Mouse (Mus musculus): ENCODE results near the gene Kif21b. TPM values are rescaled to one million over a fixed set of nuclear protein-coding genes. Genes with fewer than 3 reads are reported as not detected.

Kif21b gene
- polyA plus RNA-seq, 1 experiment from 2014 or later: 0.85 TPM

DNA sequence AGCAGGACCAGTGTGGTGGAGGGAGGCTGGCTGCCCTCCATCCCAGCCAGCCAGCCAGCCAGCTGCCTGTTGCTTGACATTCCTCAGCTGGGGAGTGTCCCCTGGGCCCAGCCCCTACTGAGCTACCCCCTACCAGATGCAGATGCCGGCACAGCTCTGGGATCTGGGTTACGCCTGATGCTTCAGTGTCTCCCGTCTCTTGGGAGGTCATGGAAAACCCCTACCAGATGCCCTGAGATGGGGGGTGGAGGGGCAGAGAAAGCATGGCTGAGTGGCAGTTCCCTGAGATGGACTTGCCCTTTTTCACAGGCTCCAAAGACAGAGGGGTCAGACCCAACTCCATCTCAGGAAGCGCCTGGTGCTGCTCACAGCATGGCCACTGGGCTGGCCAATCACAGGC is 5.4 kb downstream of the Kif21b start:
- Histone ChIP-seq H3K36me3 (ENCODE audit: insufficient read depth, low read length) (no peaks in the 10 kb centered on the region), H3K9me3 (ENCODE audit: low read length) (no peaks in the 10 kb centered on the region), H3K4me1 (ENCODE audit: insufficient read depth, low read depth, low read length) (peaks cover 29% of the 10 kb centered on the region; the same call in 1 of the 2 replicates), H3K4me3 (ENCODE audit: low read depth, low read length) (no peak overlapping the region), H3K4me2 (replicated peaks; ENCODE audit: low read depth, low read length) (no peak overlapping the region), H3K27me3 (replicated peaks; ENCODE audit: insufficient read depth, low read length) (peaks cover 7% of the 10 kb centered on the region; the same call in 1 of the 2 replicates), H3K27ac (ENCODE audit: low read length) (no peak overlapping the region), H3K9ac (replicated peaks; ENCODE audit: low read depth) (no peak overlapping the region)
- ATAC-seq: peak; percentile 37; the same call in 1 of the 2 replicates
- no peak for TF ChIP-seq CTCF (IDR thresholded peaks at IDR 0.05)
- TF ChIP-seq EP300 (IDR thresholded peaks at IDR 0.05): no peak
- 48% methylated on average over 4 of the region's 4 CpGs for WGBS
- DNase-seq (ENCODE audit: low spot score): no peak

DNA sequence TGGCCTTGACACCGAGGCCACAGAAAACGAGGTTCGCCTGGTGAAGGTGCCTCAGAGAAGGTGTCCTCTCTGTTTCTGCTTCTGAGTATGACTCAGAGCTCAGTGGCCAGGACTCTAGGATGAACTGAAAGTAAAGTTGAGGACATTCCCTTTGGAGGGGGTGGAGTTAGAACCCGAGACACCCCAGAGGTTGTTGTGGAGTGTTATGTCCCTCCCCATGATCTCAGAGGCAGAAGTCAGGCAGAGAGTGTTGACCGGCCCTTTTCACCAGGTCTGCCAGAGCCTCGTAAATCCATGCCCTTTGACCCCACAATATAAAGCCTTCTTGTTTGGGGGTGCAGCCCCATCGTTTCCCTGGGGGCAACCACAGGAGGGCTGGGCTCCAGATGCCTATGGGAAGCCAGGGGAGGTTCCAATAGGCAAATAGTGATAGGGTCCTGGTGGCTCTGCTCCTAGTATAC is 5.9 kb downstream of the Kif21b start:
- DNase-seq (ENCODE audit: low spot score) (peak; percentile 49), ATAC-seq (no peak)
- 35% methylated on average over 7 of the region's 7 CpGs for WGBS
- Histone ChIP-seq H3K36me3 (ENCODE audit: insufficient read depth, low read length) (no peaks in the 10 kb centered on the region), H3K9me3 (ENCODE audit: low read length) (no peaks in the 10 kb centered on the region), H3K4me1 (ENCODE audit: insufficient read depth, low read depth, low read length) (peaks cover 29% of the 10 kb centered on the region; the same call in 1 of the 2 replicates), H3K27ac (ENCODE audit: low read length) (no peak overlapping the region), H3K27me3 (replicated peaks; ENCODE audit: insufficient read depth, low read length) (peaks cover 7% of the 10 kb centered on the region; the same call in 1 of the 2 replicates), H3K4me3 (ENCODE audit: low read depth, low read length) (no peak overlapping the region), H3K9ac (replicated peaks; ENCODE audit: low read depth) (no peak overlapping the region), H3K4me2 (replicated peaks; ENCODE audit: low read depth, low read length) (no peak overlapping the region)
- TF ChIP-seq EP300 (IDR thresholded peaks at IDR 0.05) (no peak), CTCF (IDR thresholded peaks at IDR 0.05) (no peak)

DNA sequence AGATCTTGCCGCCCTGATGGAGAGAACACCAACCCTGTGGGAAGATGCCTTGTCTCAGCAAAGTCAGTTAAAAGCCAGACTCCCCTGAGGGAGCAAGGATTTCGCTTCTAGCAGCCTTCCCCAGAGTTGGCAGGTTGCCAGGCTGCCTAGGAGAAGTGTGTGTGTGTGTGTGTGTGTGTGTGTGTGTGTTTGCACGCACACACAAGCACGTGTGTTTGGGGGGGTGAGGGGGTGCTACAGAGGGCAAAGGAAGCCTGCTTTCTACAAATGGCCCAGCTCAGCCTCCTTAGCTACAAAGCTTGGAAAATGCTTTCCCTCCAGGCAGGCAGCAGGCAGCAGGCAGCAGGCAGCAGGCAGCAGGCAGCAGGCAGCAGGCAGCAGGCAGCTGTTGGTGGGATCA is 6.4 kb downstream of the Kif21b start:
- Histone ChIP-seq H3K9ac (replicated peaks; ENCODE audit: low read depth) (no peak overlapping the region), H3K4me1 (ENCODE audit: insufficient read depth, low read depth, low read length) (peaks cover 32% of the 10 kb centered on the region; the same call in 1 of the 2 replicates), H3K4me2 (replicated peaks; ENCODE audit: low read depth, low read length) (no peak overlapping the region), H3K9me3 (ENCODE audit: low read length) (no peaks in the 10 kb centered on the region), H3K27me3 (replicated peaks; ENCODE audit: insufficient read depth, low read length) (peaks cover 4% of the 10 kb centered on the region; the same call in 1 of the 2 replicates), H3K27ac (ENCODE audit: low read length) (no peak overlapping the region), H3K36me3 (ENCODE audit: insufficient read depth, low read length) (no peaks in the 10 kb centered on the region), H3K4me3 (ENCODE audit: low read depth, low read length) (no peak overlapping the region)
- TF ChIP-seq CTCF (IDR thresholded peaks at IDR 0.05) (no peak), EP300 (IDR thresholded peaks at IDR 0.05) (no peak)
- WGBS: 4% methylated on average over 4 of the region's 4 CpGs
- peak; percentile 55 for DNase-seq (ENCODE audit: low spot score)
- ATAC-seq: no peak

DNA sequence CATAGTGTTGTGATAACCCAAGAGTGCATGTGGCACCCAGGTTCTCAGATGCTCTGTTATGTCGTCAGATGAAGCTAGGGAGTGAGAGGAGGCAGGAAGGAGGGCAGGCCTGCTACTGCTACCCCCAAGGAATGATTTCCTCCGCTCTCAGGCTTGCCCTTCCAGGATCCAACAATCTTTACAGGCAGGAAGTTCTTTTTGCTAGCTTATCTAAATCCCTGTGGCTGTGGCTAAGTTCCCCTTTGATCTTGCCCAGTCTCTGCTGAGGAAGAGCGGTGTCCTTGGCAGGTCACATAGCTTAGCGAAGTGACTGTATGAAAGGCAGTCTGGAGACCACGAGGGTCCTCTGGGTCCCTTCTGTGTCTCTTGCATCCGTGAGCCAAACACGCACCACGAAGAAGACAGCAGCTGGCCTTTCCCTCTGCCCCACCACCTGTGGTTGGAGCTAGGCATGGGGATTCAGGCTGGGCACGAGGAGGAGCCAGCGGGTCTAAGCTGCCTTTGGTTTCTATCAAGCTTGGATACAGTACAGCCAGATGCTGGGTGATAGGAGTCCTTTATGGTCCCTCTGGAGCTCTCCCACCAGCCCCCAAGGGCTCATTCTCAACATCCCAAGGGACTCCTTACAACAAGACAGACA is 7.1 kb downstream of the Kif21b start:
- no peaks in the 10 kb centered on the region for H3K27me3 ChIP-seq (replicated peaks; ENCODE audit: insufficient read depth, low read length)
- H3K27ac ChIP-seq (ENCODE audit: low read length): no peak overlapping the region
- TF ChIP-seq EP300 (IDR thresholded peaks at IDR 0.05) (no peak), CTCF (IDR thresholded peaks at IDR 0.05) (no peak)
- H3K4me2 ChIP-seq (replicated peaks; ENCODE audit: low read depth, low read length): no peak overlapping the region
- H3K4me3 ChIP-seq (ENCODE audit: low read depth, low read length): no peak overlapping the region
- DNase-seq (ENCODE audit: low spot score) (no peak), ATAC-seq (no peak)
- no peaks in the 10 kb centered on the region for H3K9me3 ChIP-seq (ENCODE audit: low read length)
- no peak overlapping the region for H3K9ac ChIP-seq (replicated peaks; ENCODE audit: low read depth)
- H3K36me3 ChIP-seq (ENCODE audit: insufficient read depth, low read length): no peaks in the 10 kb centered on the region
- WGBS: 34% methylated on average over 10 of the region's 10 CpGs
- peaks cover 29% of the 10 kb centered on the region; the same call in 1 of the 2 replicates for H3K4me1 ChIP-seq (ENCODE audit: insufficient read depth, low read depth, low read length)

DNA sequence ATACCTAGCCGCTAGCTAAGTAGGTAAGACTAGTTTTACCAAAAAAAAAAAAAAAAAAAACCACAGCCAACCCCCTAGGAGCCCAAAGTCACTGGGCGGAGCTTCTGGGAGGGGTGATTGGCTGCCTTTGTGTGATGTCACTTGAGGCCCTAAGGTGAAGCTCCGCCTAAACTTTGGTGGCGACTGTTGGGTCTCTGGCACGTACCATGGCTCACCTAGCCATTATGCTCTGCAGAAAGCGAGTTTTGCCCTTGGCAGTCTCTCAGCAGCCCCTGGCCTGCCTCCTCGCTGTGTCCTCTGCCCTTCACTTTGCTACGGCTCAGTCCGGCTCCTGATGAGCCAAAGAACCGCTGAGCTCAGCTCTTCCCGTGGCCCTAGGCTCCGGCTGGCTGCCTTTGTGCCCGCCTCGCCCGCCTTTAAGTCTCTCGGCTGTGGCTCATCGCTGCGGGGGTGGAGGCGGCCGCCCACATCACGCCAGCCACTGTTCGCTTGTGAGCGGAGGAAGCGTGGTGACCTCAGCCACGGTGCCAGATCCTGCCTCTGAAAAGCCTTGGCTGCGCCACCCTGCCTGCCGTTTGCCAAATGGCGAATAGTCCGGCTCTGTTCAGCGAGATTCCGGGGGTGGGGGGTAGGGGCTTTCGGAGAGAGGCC is 8.9 kb downstream of the Kif21b start:
- peak; percentile 77 for ATAC-seq
- WGBS: 4% methylated on average over 32 of the region's 32 CpGs
- peaks cover 25% of the 10 kb centered on the region; the same call in 1 of the 2 replicates for H3K4me1 ChIP-seq (ENCODE audit: insufficient read depth, low read depth, low read length)

DNA sequence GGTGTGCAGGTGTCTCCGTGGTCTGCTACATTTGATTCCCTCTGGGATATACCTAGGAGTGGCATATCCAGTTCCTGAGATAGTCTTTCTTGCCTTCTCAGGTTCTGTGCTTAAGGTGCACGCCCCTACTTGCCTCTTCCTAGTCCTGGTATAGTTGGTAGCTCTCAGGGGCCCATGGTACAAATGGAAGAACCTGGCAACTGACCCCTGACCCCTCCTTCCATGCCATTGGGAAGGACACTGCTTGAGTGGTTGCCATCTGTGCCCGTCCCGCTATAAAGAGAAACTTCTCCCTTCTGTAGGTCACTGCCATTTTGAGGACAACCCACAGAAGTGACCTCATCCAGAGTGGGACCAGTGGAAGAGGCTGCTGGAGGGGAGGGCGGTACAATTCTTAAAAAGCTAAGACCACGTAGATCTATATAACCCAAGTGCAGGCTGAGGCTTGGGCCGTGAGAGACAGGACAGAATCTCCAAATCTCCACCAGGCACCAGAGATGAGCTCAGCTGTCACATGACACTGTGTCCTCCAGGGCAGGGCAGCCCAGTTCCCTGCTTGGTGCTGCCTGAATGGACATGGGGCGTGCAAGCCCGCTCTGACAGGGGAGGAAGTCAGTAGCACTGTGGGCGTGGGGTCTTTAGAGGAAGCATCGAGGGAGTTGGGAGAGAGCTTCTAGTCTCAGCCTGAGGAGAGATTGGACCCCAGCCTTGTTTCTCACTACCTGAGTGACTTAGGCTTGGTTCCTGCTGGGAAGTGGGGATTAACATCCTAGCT is 10.2 kb downstream of the Kif21b start:
- Histone ChIP-seq H3K36me3 (ENCODE audit: insufficient read depth, low read length) (no peaks in the 10 kb centered on the region), H3K4me2 (replicated peaks; ENCODE audit: low read depth, low read length) (no peak overlapping the region), H3K9ac (replicated peaks; ENCODE audit: low read depth) (no peak overlapping the region), H3K27ac (ENCODE audit: low read length) (no peak overlapping the region), H3K4me1 (ENCODE audit: insufficient read depth, low read depth, low read length) (peaks cover 14% of the 10 kb centered on the region; the same call in 1 of the 2 replicates), H3K4me3 (ENCODE audit: low read depth, low read length) (no peak overlapping the region), H3K9me3 (ENCODE audit: low read length) (no peaks in the 10 kb centered on the region), H3K27me3 (replicated peaks; ENCODE audit: insufficient read depth, low read length) (no peaks in the 10 kb centered on the region)
- TF ChIP-seq CTCF (IDR thresholded peaks at IDR 0.05): no peak
- no peak for TF ChIP-seq EP300 (IDR thresholded peaks at IDR 0.05)
- ATAC-seq (no peak), DNase-seq (ENCODE audit: low spot score) (no peak)
- 88% methylated on average over 11 of the region's 11 CpGs for WGBS

More for the DNA sequence above, 8.9 kb downstream of the Kif21b start:
- Histone ChIP-seq H3K27ac (ENCODE audit: low read length) (peak overlapping the region; percentile 57), H3K36me3 (ENCODE audit: insufficient read depth, low read length) (no peaks in the 10 kb centered on the region), H3K27me3 (replicated peaks; ENCODE audit: insufficient read depth, low read length) (no peaks in the 10 kb centered on the region), H3K9ac (replicated peaks; ENCODE audit: low read depth) (peak overlapping the region; percentile 38), H3K4me3 (ENCODE audit: low read depth, low read length) (peak overlapping the region; percentile 42), H3K4me2 (replicated peaks; ENCODE audit: low read depth, low read length) (peak overlapping the region; percentile 77), H3K9me3 (ENCODE audit: low read length) (no peaks in the 10 kb centered on the region)
- TF ChIP-seq EP300 (IDR thresholded peaks at IDR 0.05): no peak
- no peak for TF ChIP-seq CTCF (IDR thresholded peaks at IDR 0.05)
- DNase-seq (ENCODE audit: low spot score): peak; percentile 85
